Mouse (Mus musculus) midbrain, postnatal 0 days (tissue): ENCODE measurements around the gene Apc2. TPM values are rescaled to one million over a fixed set of nuclear protein-coding genes. Genes with fewer than 3 reads are reported as not detected.

ENCODE experiments used
- ATAC-seq: fragments of 200-750 bp; cut with Nextera tagmentation; 2 replicates; pipeline ENCODE4 v1.8.0; 2017; ENCODE audit warnings: moderate number of reproducible peaks, mild to moderate bottlenecking, moderate TSS enrichment, moderate library complexity; ENCODE audit not compliant: low FRiP score
- DNase-seq: peaks from one replicate; pipeline ENCODE4 v3.0.0-alpha.2; 2015; ENCODE audit warnings: low spot score
- H3K27ac ChIP-seq: fragments of 300-500 bp; sonication (generic); 2 replicates; pipeline ENCODE4 v1.5.1; 2014; ENCODE audit warnings: low read depth, mild to moderate bottlenecking, low read length, mixed read lengths
- H3K27me3 ChIP-seq: fragments of 300-500 bp; sonication (generic); 2 replicates; pipeline ENCODE4 v1.6.1; 2014; ENCODE audit warnings: low read length, control low read depth, mixed read lengths; ENCODE audit not compliant: insufficient read depth
- H3K36me3 ChIP-seq: fragments of 300-500 bp; sonication (generic); 2 replicates; pipeline ENCODE4 v1.6.1; 2014; ENCODE audit warnings: low read length, control low read depth, mixed read lengths; ENCODE audit not compliant: insufficient read depth
- H3K4me1 ChIP-seq: fragments of 300-500 bp; sonication (generic); 2 replicates; pipeline ENCODE4 v1.6.1; 2014; ENCODE audit warnings: mild to moderate bottlenecking, control low read depth, antibody characterized with exemption, low read length, mixed read lengths; ENCODE audit not compliant: insufficient read depth
- H3K4me2 ChIP-seq: fragments of 300-500 bp; sonication (generic); 2 replicates; pipeline ENCODE4 v1.6.1; 2014; ENCODE audit warnings: low read depth, mild to moderate bottlenecking, low read length, mixed read lengths; ENCODE audit not compliant: poor library complexity, severe bottlenecking
- H3K4me3 ChIP-seq: fragments of 300-500 bp; sonication (generic); 2 replicates; pipeline ENCODE4 v1.5.1; 2014; ENCODE audit warnings: low read depth, mild to moderate bottlenecking, low read length, moderate library complexity
- H3K9ac ChIP-seq: fragments of 300-500 bp; sonication (generic); replicated peaks from 2 replicates; pipeline ENCODE4 v1.6.1; 2014; ENCODE audit warnings: mild to moderate bottlenecking, low read length, moderate library complexity, mixed read lengths; ENCODE audit not compliant: poor library complexity, severe bottlenecking
- H3K9me3 ChIP-seq: fragments of 300-500 bp; sonication (generic); 2 replicates; pipeline ENCODE4 v1.6.1; 2016; ENCODE audit warnings: low read length, control low read depth
- CTCF ChIP-seq: IDR thresholded peaks from 2 replicates; pipeline ENCODE4 v1.5.1; 2016; ENCODE audit warnings: antibody characterized with exemption, mild to moderate bottlenecking
- WGBS: fragments of 180-500 bp; shearing (Covaris S2); extraction: QIAGEN DNeasy Blood & Tissue Kit; methylation state at CpG from one replicate; pipeline ENCODE4 v1.1.7; 2014; 5-methylcytosine and 5-hydroxymethylcytosine counted together
- polyA plus RNA-seq: library from polyadenylated mRNA; unstranded; fragments of >200 nt; fragmentation: Nextera tagmentation; extraction: Ambion mirVana; gene quantifications from 2 replicates; pipeline ENCODE4 v1.2.1, GENCODE M21; 2015
- total RNA-seq: library from RNA; depleted of rRNA; stranded (reverse); fragments of >200 nt; gene quantifications from 2 replicates; pipeline ENCODE4 v1.2.3, GENCODE M21; 2014

Apc2 gene
- total and polyA plus RNA-seq, 2 experiments from 2014 or later = 110 to 370 TPM

- Histone ChIP-seq H3K4me1 (peaks cover 11% of the 10 kb centered on the region), H3K27me3 (no peaks in the 10 kb centered on the region), H3K4me3 (no peak overlapping the region; the same call in 1 of the 2 replicates), H3K4me2 (peak overlapping the region; percentile 94; the same call in 1 of the 2 replicates), H3K36me3 (peaks cover 23% of the 10 kb centered on the region), H3K9ac (no peak overlapping the region), H3K9me3 (no peaks in the 10 kb centered on the region), H3K27ac (no peak overlapping the region)
- ATAC-seq (no peak), DNase-seq (no peak)
- no peak for TF ChIP-seq CTCF
- WGBS = 86% methylated on average over 4 of the region's 4 CpGs
Observed at GRCm38 (mm10) chr10:80250573-80250972, 45.2 kb upstream of the Apc2 start.

GRCm38 (mm10) chr10:80252011-80252410, 43.8 kb upstream of the Apc2 start:
- no peak for DNase-seq
- no peak for ATAC-seq
- H3K27me3 ChIP-seq = no peaks in the 10 kb centered on the region
- peaks cover 35% of the 10 kb centered on the region for H3K36me3 ChIP-seq
- TF ChIP-seq CTCF = no peak
- no peaks in the 10 kb centered on the region for H3K9me3 ChIP-seq
- no peak overlapping the region for H3K27ac ChIP-seq
- H3K9ac ChIP-seq = no peak overlapping the region
- H3K4me1 ChIP-seq = peaks cover 11% of the 10 kb centered on the region
- no peak overlapping the region for H3K4me3 ChIP-seq
- no peak overlapping the region for H3K4me2 ChIP-seq

DNA sequence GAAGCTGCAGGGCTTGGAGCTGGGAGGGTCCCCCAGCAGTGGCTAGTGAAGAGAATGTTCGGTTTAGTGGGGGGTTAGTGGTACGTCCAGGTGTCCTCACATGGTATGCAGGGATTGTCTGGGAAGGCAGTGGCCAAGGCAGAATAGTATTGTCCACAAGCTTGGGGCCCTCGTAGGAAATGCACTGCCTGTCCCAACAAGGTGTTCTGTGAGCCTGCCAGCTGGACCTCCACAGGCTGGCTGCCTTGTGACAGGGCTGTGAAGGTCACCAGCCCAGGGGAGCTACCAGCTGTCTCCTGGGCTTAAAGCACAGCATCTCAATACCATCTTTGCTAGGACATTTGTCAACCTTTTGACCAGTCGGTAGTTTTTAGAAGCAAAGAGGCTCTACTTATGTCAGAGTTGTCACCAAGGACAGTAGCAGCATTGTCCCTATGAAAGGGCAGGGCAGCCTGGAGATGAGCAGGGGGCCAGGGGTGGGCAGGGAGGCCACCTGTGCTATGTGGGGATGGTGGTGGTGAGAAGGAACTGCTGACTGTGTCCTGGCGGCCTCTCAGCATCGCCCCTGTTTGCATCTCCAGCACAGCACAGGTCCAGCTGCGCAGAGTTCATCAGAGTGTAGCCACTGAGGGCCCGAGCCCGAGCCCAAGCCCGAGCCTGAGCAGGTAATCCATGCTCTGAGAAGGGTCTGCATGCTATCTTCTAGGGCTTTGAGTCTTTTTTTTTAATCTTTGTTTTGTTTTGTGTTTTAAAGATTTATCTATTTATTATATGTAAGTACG, 43.1 kb upstream of the Apc2 start:
- Histone ChIP-seq H3K4me2 (no peak overlapping the region), H3K9ac (no peak overlapping the region), H3K9me3 (no peaks in the 10 kb centered on the region), H3K27ac (no peak overlapping the region), H3K36me3 (peaks cover 35% of the 10 kb centered on the region), H3K27me3 (no peaks in the 10 kb centered on the region), H3K4me1 (peaks cover 11% of the 10 kb centered on the region), H3K4me3 (no peak overlapping the region)
- ATAC-seq = no peak
- no peak for DNase-seq
- WGBS = 92% methylated on average over 11 of the region's 11 CpGs
- no peak for TF ChIP-seq CTCF

- no peak for TF ChIP-seq CTCF
- Histone ChIP-seq H3K27ac (no peak overlapping the region), H3K9ac (no peak overlapping the region), H3K4me3 (no peak overlapping the region), H3K36me3 (peaks cover 38% of the 10 kb centered on the region), H3K27me3 (no peaks in the 10 kb centered on the region), H3K9me3 (no peaks in the 10 kb centered on the region), H3K4me2 (no peak overlapping the region), H3K4me1 (peaks cover 11% of the 10 kb centered on the region)
- DNase-seq = no peak
- no peak for ATAC-seq
- 95% methylated on average over 6 of the region's 6 CpGs for WGBS
Observed at GRCm38 (mm10) chr10:80253551-80253950, 42.2 kb upstream of the Apc2 start.

DNA sequence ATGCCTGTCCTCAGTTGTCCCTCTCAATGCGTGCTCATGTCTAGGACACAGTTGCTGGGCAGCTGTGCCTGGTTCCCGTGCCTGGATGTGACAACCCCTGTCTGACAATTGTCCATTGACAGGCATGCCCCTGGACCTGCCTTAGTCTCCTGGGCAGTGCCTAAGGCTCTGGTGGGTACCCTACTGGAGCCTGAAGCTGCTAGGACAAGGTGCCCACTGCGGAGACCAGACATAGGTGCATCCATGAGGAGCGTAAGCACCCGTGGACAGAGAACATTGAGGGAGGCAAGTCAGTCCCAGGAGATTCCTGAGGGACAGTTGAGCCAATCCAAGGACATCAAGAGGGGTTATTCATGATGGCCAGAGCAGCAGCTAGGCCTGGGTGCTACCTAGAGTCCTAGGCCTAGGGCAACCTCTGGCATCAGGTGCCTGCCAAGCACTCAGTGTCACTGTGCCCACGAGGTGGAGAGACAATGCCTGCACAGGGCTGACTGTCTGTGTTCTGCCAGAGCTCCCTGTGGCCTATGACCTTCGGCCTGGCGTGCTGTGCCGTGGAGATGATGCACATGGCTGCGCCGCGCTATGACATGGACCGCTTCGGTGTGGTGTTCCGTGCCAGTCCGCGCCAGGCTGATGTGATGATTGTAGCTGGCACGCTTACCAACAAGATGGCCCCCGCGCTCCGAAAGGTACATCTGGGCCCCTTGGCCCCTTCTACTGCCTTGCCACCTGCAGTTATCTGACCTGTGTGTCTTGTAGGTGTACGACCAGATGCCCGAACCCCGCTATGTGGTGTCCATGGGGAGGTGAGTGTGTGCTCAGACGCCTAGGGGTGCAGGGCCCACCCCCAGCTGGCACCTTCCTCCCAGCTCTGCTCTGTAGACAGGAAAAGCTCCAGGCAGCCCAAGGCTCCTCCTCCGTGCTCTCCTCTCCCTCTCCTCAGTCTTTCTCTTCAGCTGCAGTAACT, 41.2 kb upstream of the Apc2 start:
- Histone ChIP-seq H3K9ac (no peak overlapping the region), H3K4me1 (peaks cover 12% of the 10 kb centered on the region), H3K9me3 (no peaks in the 10 kb centered on the region), H3K27ac (no peak overlapping the region), H3K36me3 (peaks cover 39% of the 10 kb centered on the region), H3K4me3 (no peak overlapping the region), H3K4me2 (no peak overlapping the region), H3K27me3 (no peaks in the 10 kb centered on the region)
- TF ChIP-seq CTCF = no peak
- DNase-seq (no peak), ATAC-seq (no peak)
- WGBS = 92% methylated on average over 26 of the region's 26 CpGs
